Mouse (Mus musculus) lung, postnatal 0 days (tissue): ENCODE data around the gene Tgfbr2.

ENCODE experiments used
- CTCF ChIP-seq: IDR thresholded peaks from 2 replicates; pipeline ENCODE4 v1.5.1; 2016; ENCODE audit warnings: antibody characterized with exemption, mild to moderate bottlenecking
- EP300 ChIP-seq: IDR thresholded peaks from 2 replicates; pipeline ENCODE4 v1.6.1; 2016; ENCODE audit warnings: antibody characterized with exemption, mild to moderate bottlenecking, control low read depth

DNA sequence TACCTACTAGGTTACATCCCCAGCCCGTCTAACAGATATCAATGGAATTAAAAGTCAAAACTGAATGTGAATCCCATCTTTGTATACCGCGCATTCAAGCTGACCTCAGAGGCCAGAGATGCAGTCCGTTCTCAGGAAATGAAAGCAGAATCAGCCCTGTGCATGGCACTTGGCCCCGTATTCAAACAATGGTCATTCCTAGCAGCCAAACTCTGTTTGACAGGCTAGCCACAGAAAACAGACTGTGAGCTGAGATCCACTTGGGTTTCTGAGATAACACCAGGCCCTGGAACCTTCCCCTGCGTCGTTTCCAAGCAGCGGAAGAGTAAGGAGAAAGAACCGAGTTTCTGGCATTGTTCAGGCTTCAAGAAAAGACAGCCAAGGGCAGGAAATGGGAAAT is 28.9 kb downstream of the Tgfbr2 start:
- TF ChIP-seq CTCF (no peak), EP300 (no peak)
